Mouse (Mus musculus): ENCODE measurements around the gene Ankrd12. TPM values are rescaled to one million over a fixed set of nuclear protein-coding genes. Genes with fewer than 3 reads are reported as not detected.

Ankrd12 gene
- polyA plus RNA-seq, 1 experiment from 2014 or later: 167 TPM

DNA sequence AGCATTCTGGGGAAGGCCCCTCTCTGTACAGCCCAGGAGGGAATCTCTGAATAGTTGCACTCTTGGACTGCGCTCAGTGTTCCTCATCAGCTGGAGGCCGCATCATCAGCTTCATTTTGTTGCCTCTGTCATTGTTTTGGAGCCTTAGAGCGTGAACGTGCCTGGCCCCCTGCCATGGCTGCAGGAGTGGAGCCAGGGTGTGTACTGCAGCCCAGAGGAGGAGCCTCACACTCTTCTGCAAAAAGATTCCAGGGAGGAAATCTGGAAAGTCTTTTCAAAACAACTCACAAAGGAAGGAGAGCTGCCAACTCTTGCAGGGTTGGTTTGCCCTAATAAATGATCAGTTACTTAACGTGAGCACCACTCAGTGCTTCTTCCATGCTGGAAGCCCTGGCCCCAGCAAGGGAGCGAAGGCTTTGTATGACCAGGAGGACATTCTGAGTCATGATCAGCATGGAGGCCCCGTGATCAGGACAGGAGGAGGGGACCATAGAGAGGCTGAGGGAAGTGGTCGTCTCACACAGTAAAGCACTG, 160.7 kb downstream of the Ankrd12 start:
- Histone ChIP-seq H3K4me2 (ENCODE audit: low read length) (no peak overlapping the region), H3K9me3 (ENCODE audit: control insufficient read depth, low read length) (no peaks in the 10 kb centered on the region), H3K4me1 (ENCODE audit: control insufficient read depth, insufficient read depth, low read depth, low read length) (no peaks in the 10 kb centered on the region), H3K36me3 (ENCODE audit: control insufficient read depth, insufficient read depth, low read length) (no peaks in the 10 kb centered on the region), H3K4me3 (ENCODE audit: low read length) (no peak overlapping the region), H3K27ac (ENCODE audit: low read depth, low read length) (peak overlapping the region; percentile 75), H3K9ac (ENCODE audit: low read depth, low read length) (no peak overlapping the region), H3K27me3 (replicated peaks; ENCODE audit: control insufficient read depth, insufficient read depth, low read length) (no peaks in the 10 kb centered on the region)
- peak; percentile 97 for ATAC-seq
- WGBS: 11% methylated on average over 8 of the region's 8 CpGs

Other genes starting within 250 kb of the Ankrd12 start
- gene Ralbp1, start 191.3 kb downstream of the Ankrd12 start, polyA plus RNA-seq (2015; fragmentation: Nextera tagmentation; extraction: Ambion mirVana): 52.1 and 58.3 TPM in 2 replicates
- gene Twsg1, start 125.9 kb downstream of the Ankrd12 start, polyA plus RNA-seq (2015; fragmentation: Nextera tagmentation; extraction: Ambion mirVana): 48.2 and 52.5 TPM in 2 replicates
- gene Ndufv2, start 24.5 kb upstream of the Ankrd12 start, polyA plus RNA-seq (2015; fragmentation: Nextera tagmentation; extraction: Ambion mirVana): 392 and 420 TPM in 2 replicates
- gene Washc1, start 34.5 kb upstream of the Ankrd12 start, polyA plus RNA-seq (2015; fragmentation: Nextera tagmentation; extraction: Ambion mirVana): 46.5 and 49.2 TPM in 2 replicates
- 4.8 and 7.2 TPM in 2 replicates for gene Ddx11, start 46.4 kb upstream of the Ankrd12 start, polyA plus RNA-seq (2015; fragmentation: Nextera tagmentation; extraction: Ambion mirVana)